Mouse (Mus musculus) embryonic fibroblast, embryonic 13.5 days (primary cell): Measurements from ENCODE around the gene Slc9a3r1.

Experiments
- CTCF ChIP-seq: IDR thresholded peaks from 2 replicates; pipeline ENCODE4 v1.5.1; 2011; ENCODE audit warnings: mild to moderate bottlenecking, control low read depth, low read length, moderate library complexity, borderline replicate concordance; ENCODE audit not compliant: insufficient read depth
- POLR2A ChIP-seq: IDR thresholded peaks from 2 replicates; pipeline ENCODE4 v1.6.1; 2011; ENCODE audit warnings: low read depth, mild to moderate bottlenecking, control low read depth, low read length, moderate library complexity

DNA sequence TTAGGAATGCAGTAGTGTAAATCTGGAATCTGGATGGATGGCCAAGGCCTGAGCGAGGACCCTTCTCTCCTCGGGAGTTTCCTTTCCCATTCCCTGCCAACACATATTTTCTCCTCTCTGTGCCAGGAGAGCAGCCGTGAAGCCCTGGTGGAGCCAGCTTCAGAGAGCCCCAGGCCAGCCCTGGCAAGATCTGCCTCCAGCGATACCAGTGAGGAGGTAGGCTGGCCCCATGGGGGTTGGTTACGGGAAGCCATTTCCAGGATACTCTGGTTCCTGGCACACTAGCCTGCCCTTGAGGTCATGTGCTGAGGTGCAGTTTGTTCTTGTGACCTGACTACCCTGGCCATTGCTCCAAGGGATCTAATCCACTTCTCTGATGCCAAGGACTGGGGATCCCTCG, 16.7 kb downstream of the Slc9a3r1 start:
- TF ChIP-seq POLR2A (no peak), CTCF (no peak)
